Comparison of ENCODE assay signal across 8 mouse cellular contexts in the genomic region with DNA sequence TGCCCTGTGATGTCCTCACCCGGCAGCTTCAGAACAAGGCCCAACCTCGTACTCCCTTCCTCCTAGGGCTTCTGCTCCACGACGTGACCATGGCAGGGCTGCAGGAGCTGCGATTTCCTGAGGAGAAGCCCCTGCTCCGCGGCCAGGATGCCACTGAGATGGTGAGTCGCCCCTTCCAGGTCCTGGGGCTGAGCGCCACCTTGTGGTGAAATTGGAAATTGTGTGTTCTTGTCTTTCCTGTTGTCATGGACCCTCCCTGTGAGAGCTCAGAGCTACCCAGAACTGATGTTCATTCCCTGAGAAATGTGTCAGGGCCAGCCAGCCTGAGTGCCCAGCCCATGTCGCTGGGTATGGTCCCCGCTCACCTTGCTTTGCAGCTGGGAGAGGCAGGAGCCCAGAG. TPM values are rescaled to one million over a fixed set of nuclear protein-coding genes. Genes with fewer than 3 reads are reported as not detected.
DNase-seq lines count a peak whose midpoint lies in the region; ATAC-seq lines count a peak whose summit lies in the region.

No protein-coding gene starts in this region.

- H3K4me3 ChIP-seq in embryonic facial prominence, embryonic 12.5 days = no peak overlapping the region
- no peak overlapping the region for H3K4me3 ChIP-seq in kidney, embryonic 14.5 days (ENCODE audit: low read length)
- H3K4me3 ChIP-seq in limb, embryonic 15.5 days = no peak overlapping the region
- H3K4me3 ChIP-seq in stomach, embryonic 15.5 days (replicated peaks) = no peak overlapping the region

- H3K9ac ChIP-seq in embryonic facial prominence, embryonic 12.5 days = no peak overlapping the region
- no peak overlapping the region for H3K9ac ChIP-seq in kidney, embryonic 14.5 days (ENCODE audit: low read depth, low read length)
- H3K9ac ChIP-seq in limb, embryonic 15.5 days = no peak overlapping the region
- H3K9ac ChIP-seq in stomach, embryonic 15.5 days = no peak overlapping the region

- H3K27ac ChIP-seq in embryonic facial prominence, embryonic 12.5 days = no peak overlapping the region
- no peak overlapping the region for H3K27ac ChIP-seq in kidney, embryonic 14.5 days (ENCODE audit: low read depth, low read length)
- H3K27ac ChIP-seq in limb, embryonic 15.5 days = no peak overlapping the region
- no peak overlapping the region for H3K27ac ChIP-seq in stomach, embryonic 15.5 days

- H3K4me2 ChIP-seq in embryonic facial prominence, embryonic 12.5 days (replicated peaks) = peak overlapping the region; percentile 31
- 0 out of 2 replicates have a peak overlapping the region, but pooled peaks have one; percentile 21 for H3K4me2 ChIP-seq in kidney, embryonic 14.5 days (replicated peaks; ENCODE audit: low read depth, low read length)
- H3K4me2 ChIP-seq in limb, embryonic 15.5 days = peak overlapping the region; percentile 29; the same call in 1 of the 2 replicates
- 0 out of 2 replicates have a peak overlapping the region, but pooled peaks have one; percentile 37 for H3K4me2 ChIP-seq in stomach, embryonic 15.5 days

- WGBS in embryonic facial prominence, embryonic 12.5 days = 1% methylated on average over 11 of the region's 11 CpGs
- 4% methylated on average over 11 of the region's 11 CpGs for WGBS in kidney, embryonic 14.5 days
- WGBS in limb, embryonic 15.5 days = 3% methylated on average over 11 of the region's 11 CpGs
- 4% methylated on average over 11 of the region's 11 CpGs for WGBS in stomach, embryonic 15.5 days

- no peaks in the 10 kb centered on the region for H3K36me3 ChIP-seq in embryonic facial prominence, embryonic 12.5 days
- H3K36me3 ChIP-seq in kidney, embryonic 14.5 days (ENCODE audit: control insufficient read depth, insufficient read depth, low read length) = no peaks in the 10 kb centered on the region
- H3K36me3 ChIP-seq in limb, embryonic 15.5 days = no peaks in the 10 kb centered on the region
- H3K36me3 ChIP-seq in stomach, embryonic 15.5 days = no peaks in the 10 kb centered on the region

- peak; percentile 64 for DNase-seq in 3134 (ENCODE audit: extremely low read depth, insufficient read length, low spot score)
- peak; percentile 74 for DNase-seq in adrenal gland, adult 2 months
- DNase-seq in heart, adult 8-10 months (ENCODE audit: low spot score) = peak; percentile 73
- DNase-seq in neural tube, embryonic 10.5 days (ENCODE audit: extremely low spot score, low spot score) = peak; percentile 93

- no peaks in the 10 kb centered on the region for H3K9me3 ChIP-seq in embryonic facial prominence, embryonic 12.5 days
- no peaks in the 10 kb centered on the region for H3K9me3 ChIP-seq in kidney, embryonic 14.5 days (ENCODE audit: control insufficient read depth, low read length)
- no peaks in the 10 kb centered on the region for H3K9me3 ChIP-seq in limb, embryonic 15.5 days
- H3K9me3 ChIP-seq in stomach, embryonic 15.5 days = no peaks in the 10 kb centered on the region

- peaks cover under 1% of the 10 kb centered on the region; the same call in 1 of the 2 replicates for H3K4me1 ChIP-seq in embryonic facial prominence, embryonic 12.5 days
- no peaks in the 10 kb centered on the region for H3K4me1 ChIP-seq in kidney, embryonic 14.5 days (ENCODE audit: control insufficient read depth, insufficient read depth, low read length)
- H3K4me1 ChIP-seq in limb, embryonic 15.5 days = 0 out of 2 replicates have a peak, but pooled peaks cover 5% of the 10 kb centered on the region
- H3K4me1 ChIP-seq in stomach, embryonic 15.5 days = no peaks in the 10 kb centered on the region

- H3K27me3 ChIP-seq in embryonic facial prominence, embryonic 12.5 days = peaks cover 29% of the 10 kb centered on the region
- H3K27me3 ChIP-seq in kidney, embryonic 14.5 days (ENCODE audit: control insufficient read depth, insufficient read depth, low read length) = peaks cover 21% of the 10 kb centered on the region
- peaks cover 61% of the 10 kb centered on the region for H3K27me3 ChIP-seq in limb, embryonic 15.5 days
- peaks cover 18% of the 10 kb centered on the region; the same call in 1 of the 2 replicates for H3K27me3 ChIP-seq in stomach, embryonic 15.5 days (replicated peaks)

- ATAC-seq in embryonic facial prominence, embryonic 12.5 days (ENCODE audit: insufficient number of reproducible peaks, insufficient read depth, low FRiP score, low TSS enrichment) = no peak
- ATAC-seq in kidney, embryonic 14.5 days (ENCODE audit: low FRiP score, low TSS enrichment) = peak; percentile 78
- ATAC-seq in limb, embryonic 15.5 days (ENCODE audit: insufficient number of reproducible peaks, low FRiP score, low TSS enrichment, low read depth) = no peak
- ATAC-seq in stomach, embryonic 15.5 days (ENCODE audit: insufficient read depth, low FRiP score, low read depth) = 0 out of 2 replicates have a peak, but pooled peaks have one; percentile 5

RNA-seq across cellular contexts. Expression of gene Setd6, which starts 18.6 kb away (rescaled TPM):
- 10 to 100 TPM; 28.9 to 39.7 TPM for total RNA-seq in adrenal gland, adult 2 months (2021)
- polyA plus RNA-seq in adrenal gland, adult 2 months (2012; rRNA removed) = 15.3 and 16.3 TPM in 2 replicates
- 19.5 and 21.4 TPM in 2 replicates for polyA plus RNA-seq in embryonic facial prominence, embryonic 12.5 days (2016; fragmentation: Nextera tagmentation; extraction: Ambion mirVana)
- 10 to 100 TPM; 12.6 to 15.3 (median 14.0) TPM for total RNA-seq in heart, adult 8-10 months (2022)
- 21.6 and 25.1 TPM in 2 replicates for polyA plus RNA-seq in kidney, embryonic 14.5 days (2014; fragmentation: Nextera tagmentation; extraction: Ambion mirVana)
- 15.1 and 15.7 TPM in 2 replicates for polyA plus RNA-seq in limb, embryonic 15.5 days (2015; fragmentation: Nextera tagmentation; extraction: Ambion mirVana)
- 20.9 and 23.8 TPM in 2 replicates for polyA plus RNA-seq in stomach, embryonic 15.5 days (2015; fragmentation: Nextera tagmentation; extraction: Ambion mirVana)

RNA-seq across cellular contexts. Expression of gene Ndrg4, which starts 20.3 kb away (rescaled TPM):
- total RNA-seq in adrenal gland, adult 2 months (2021) = 10 to 100 TPM; 18.5 to 30.1 TPM
- polyA plus RNA-seq in adrenal gland, adult 2 months (2012; rRNA removed) = 81.1 and 101 TPM in 2 replicates
- polyA plus RNA-seq in embryonic facial prominence, embryonic 12.5 days (2016; fragmentation: Nextera tagmentation; extraction: Ambion mirVana) = 27.3 and 34.4 TPM in 2 replicates
- 100 to 1,000 TPM; 116 to 156 (median 143) TPM for total RNA-seq in heart, adult 8-10 months (2022)
- 6.7 and 11.4 TPM in 2 replicates for polyA plus RNA-seq in kidney, embryonic 14.5 days (2014; fragmentation: Nextera tagmentation; extraction: Ambion mirVana)
- 22.6 and 27.5 TPM in 2 replicates for polyA plus RNA-seq in limb, embryonic 15.5 days (2015; fragmentation: Nextera tagmentation; extraction: Ambion mirVana)
- polyA plus RNA-seq in stomach, embryonic 15.5 days (2015; fragmentation: Nextera tagmentation; extraction: Ambion mirVana) = 16.7 and 17.5 TPM in 2 replicates

Comparison
In these comparisons a context has a peak if more than half of its experiments do, and no peak if none do; other contexts are left out.
1. ATAC-seq: peak in kidney, embryonic 14.5 days (single experiment) and stomach, embryonic 15.5 days (single experiment); none in embryonic facial prominence, embryonic 12.5 days (single experiment) and limb, embryonic 15.5 days (single experiment).
2. Peak in every context shown above with its lines, with median percentiles within 50 percentile points of each other: DNase-seq and H3K4me2 ChIP-seq.